Mouse (Mus musculus) liver, adult 2 months (tissue): ENCODE results near the gene Adgrf4.

Source experiments
- CTCF ChIP-seq: fragments of 200-500 bp; IDR thresholded peaks from 2 replicates; pipeline ENCODE4 v1.5.1; 2011; ENCODE audit warnings: low read depth, low read length, control low read depth
- POLR2A ChIP-seq: fragments of 200-500 bp; IDR thresholded peaks from 2 replicates; pipeline ENCODE4 v1.6.1; 2011; ENCODE audit warnings: low read length, control low read depth; ENCODE audit not compliant: insufficient read depth; ENCODE audit errors: extremely low read depth

GRCm38 (mm10) chr17:42702198-42702597 lies 10.1 kb upstream of the Adgrf4 start:
- TF ChIP-seq POLR2A (no peak), CTCF (no peak)
